Mouse (Mus musculus): Measurements from ENCODE around the gene Arhgap24.

Gene Arhgap24

DNA sequence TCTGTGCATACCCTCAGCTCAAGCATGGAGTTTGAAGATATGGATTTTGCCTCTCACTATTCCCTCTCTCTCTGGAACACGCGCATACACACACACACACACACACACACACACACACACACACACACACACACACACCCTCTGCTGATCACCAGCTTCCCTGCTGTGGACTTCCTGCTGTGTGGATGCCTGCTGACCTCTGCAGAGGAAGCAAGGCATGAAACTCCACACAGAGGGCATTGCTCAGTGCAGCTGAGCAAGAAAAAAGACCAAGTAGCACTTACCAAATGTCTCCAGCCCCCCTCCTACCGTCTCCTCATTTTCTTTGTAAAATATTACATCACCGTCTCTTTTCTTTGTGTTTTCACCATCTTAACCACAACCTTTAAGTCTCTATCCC lies 310.1 kb downstream of the Arhgap24 start:
- H3K36me3 ChIP-seq (ENCODE audit: insufficient read depth, low read length) = no peaks in the 10 kb centered on the region
- no peak overlapping the region for H3K4me3 ChIP-seq (replicated peaks; ENCODE audit: low read length)
- H3K27me3 ChIP-seq (ENCODE audit: insufficient read depth, low read length) = no peaks in the 10 kb centered on the region
- TF ChIP-seq NANOG (IDR thresholded peaks at IDR 0.05; ENCODE audit: borderline replicate concordance, low read length) = no peak
- no peak for TF ChIP-seq CTCF (conservative IDR thresholded peaks at IDR 0.05; ENCODE audit: low read length)
- TF ChIP-seq POU5F1 (IDR thresholded peaks at IDR 0.05; ENCODE audit: borderline replicate concordance, low read length) = no peak
- no peaks in the 10 kb centered on the region for H3K4me1 ChIP-seq (replicated peaks; ENCODE audit: low read depth, low read length)
- no peaks in the 10 kb centered on the region for H3K9me3 ChIP-seq (ENCODE audit: low read length)

DNA sequence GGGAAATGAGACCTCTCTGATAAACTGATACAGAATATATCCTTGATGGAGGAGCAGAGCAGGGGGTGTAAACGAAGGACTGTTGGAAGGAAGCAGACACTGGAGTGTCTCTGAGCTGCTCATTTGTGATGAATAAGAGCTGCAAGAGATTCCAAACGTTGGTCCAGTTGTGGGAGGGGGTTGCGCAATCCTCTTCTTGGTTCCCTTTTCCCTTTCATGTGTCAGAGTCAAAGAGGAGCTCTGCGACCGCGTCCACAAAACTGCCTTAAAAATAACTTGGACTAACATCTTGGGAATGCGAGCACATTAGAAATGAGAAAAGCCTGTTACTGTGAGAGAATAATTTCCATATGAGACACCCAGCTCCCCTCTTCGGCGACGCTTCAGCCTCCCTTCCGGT lies 312.3 kb downstream of the Arhgap24 start:
- Histone ChIP-seq H3K4me3 (replicated peaks; ENCODE audit: low read length) (no peak overlapping the region), H3K9me3 (ENCODE audit: low read length) (no peaks in the 10 kb centered on the region), H3K36me3 (ENCODE audit: insufficient read depth, low read length) (no peaks in the 10 kb centered on the region), H3K27me3 (ENCODE audit: insufficient read depth, low read length) (no peaks in the 10 kb centered on the region), H3K4me1 (replicated peaks; ENCODE audit: low read depth, low read length) (no peaks in the 10 kb centered on the region)
- TF ChIP-seq CTCF (conservative IDR thresholded peaks at IDR 0.05; ENCODE audit: low read length) (no peak), POU5F1 (IDR thresholded peaks at IDR 0.05; ENCODE audit: borderline replicate concordance, low read length) (no peak), NANOG (IDR thresholded peaks at IDR 0.05; ENCODE audit: borderline replicate concordance, low read length) (no peak)

DNA sequence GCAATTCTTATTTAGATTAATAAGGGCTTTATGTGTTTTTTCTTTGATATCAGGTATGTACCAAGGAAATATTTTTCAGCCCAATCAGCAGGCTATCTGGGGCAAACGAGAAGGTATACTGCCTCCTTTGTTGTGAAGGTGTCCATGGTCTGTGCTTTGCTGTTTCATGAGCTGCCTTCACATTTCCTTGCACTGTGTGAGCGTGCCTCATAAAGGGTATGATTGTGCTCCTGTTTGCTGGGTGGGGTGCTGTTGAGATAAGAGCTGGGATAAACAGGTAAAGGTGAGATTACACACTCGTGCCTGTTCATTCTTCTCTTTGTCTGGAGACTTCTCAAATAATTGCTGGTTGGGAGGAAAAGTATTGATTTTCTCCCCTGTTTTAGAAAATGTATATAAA lies 320.3 kb downstream of the Arhgap24 start:
- Histone ChIP-seq H3K27me3 (ENCODE audit: insufficient read depth, low read length) (no peaks in the 10 kb centered on the region), H3K4me1 (replicated peaks; ENCODE audit: low read depth, low read length) (no peaks in the 10 kb centered on the region), H3K9me3 (ENCODE audit: low read length) (no peaks in the 10 kb centered on the region), H3K36me3 (ENCODE audit: insufficient read depth, low read length) (no peaks in the 10 kb centered on the region), H3K4me3 (replicated peaks; ENCODE audit: low read length) (no peak overlapping the region)
- no peak for TF ChIP-seq CTCF (conservative IDR thresholded peaks at IDR 0.05; ENCODE audit: low read length)
- TF ChIP-seq NANOG (IDR thresholded peaks at IDR 0.05; ENCODE audit: borderline replicate concordance, low read length) = no peak
- TF ChIP-seq POU5F1 (IDR thresholded peaks at IDR 0.05; ENCODE audit: borderline replicate concordance, low read length) = no peak

DNA sequence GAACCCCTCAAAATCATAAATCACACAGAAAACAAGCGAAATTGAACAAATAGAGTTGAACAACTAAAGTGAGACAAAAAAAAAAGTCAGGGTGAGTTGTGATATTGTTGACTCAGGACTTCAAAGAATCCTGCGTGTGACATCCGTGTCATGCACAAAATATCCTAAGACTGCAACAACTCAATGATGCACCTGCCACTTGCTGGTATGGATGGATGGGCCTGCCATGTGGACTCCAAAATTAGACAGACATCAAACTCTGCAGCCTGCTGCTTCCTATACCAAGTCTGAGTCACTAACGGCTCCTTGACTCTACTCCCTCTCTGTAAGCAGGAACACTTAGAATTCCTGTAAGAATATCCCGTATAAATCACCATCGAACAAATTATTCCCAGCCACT lies 321.6 kb downstream of the Arhgap24 start:
- no peaks in the 10 kb centered on the region for H3K27me3 ChIP-seq (ENCODE audit: insufficient read depth, low read length)

DNA sequence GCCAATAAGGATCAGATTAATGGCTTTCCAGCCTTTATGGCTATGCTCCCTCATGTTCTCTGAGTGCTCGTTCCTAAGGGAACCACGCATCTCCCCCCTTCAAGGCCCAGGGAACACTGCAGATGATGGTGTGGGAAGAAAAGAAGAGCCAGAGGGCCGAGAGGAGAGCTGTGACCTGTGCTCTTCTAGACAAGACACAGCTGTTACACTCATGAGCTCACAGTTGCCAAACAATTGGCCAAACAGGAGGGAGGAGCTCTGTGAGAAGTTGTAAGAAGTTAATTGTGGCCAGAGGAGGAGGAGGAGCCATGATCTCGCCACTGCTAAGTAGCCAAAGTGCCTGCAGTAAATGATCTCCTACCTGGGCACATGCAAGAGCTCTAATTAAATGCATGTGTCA lies 322.5 kb downstream of the Arhgap24 start:
- Histone ChIP-seq H3K4me3 (replicated peaks; ENCODE audit: low read length) (no peak overlapping the region), H3K27me3 (ENCODE audit: insufficient read depth, low read length) (no peaks in the 10 kb centered on the region), H3K9me3 (ENCODE audit: low read length) (no peaks in the 10 kb centered on the region), H3K36me3 (ENCODE audit: insufficient read depth, low read length) (no peaks in the 10 kb centered on the region), H3K4me1 (replicated peaks; ENCODE audit: low read depth, low read length) (no peaks in the 10 kb centered on the region)
- no peak for TF ChIP-seq POU5F1 (IDR thresholded peaks at IDR 0.05; ENCODE audit: borderline replicate concordance, low read length)
- no peak for TF ChIP-seq NANOG (IDR thresholded peaks at IDR 0.05; ENCODE audit: borderline replicate concordance, low read length)
- no peak for TF ChIP-seq CTCF (conservative IDR thresholded peaks at IDR 0.05; ENCODE audit: low read length)

More for the DNA sequence above, 321.6 kb downstream of the Arhgap24 start:
- no peaks in the 10 kb centered on the region for H3K4me1 ChIP-seq (replicated peaks; ENCODE audit: low read depth, low read length)
- H3K4me3 ChIP-seq (replicated peaks; ENCODE audit: low read length) = no peak overlapping the region
- H3K36me3 ChIP-seq (ENCODE audit: insufficient read depth, low read length) = no peaks in the 10 kb centered on the region
- no peaks in the 10 kb centered on the region for H3K9me3 ChIP-seq (ENCODE audit: low read length)
- no peak for TF ChIP-seq NANOG (IDR thresholded peaks at IDR 0.05; ENCODE audit: borderline replicate concordance, low read length)
- no peak for TF ChIP-seq POU5F1 (IDR thresholded peaks at IDR 0.05; ENCODE audit: borderline replicate concordance, low read length)
- TF ChIP-seq CTCF (conservative IDR thresholded peaks at IDR 0.05; ENCODE audit: low read length) = no peak

DNA sequence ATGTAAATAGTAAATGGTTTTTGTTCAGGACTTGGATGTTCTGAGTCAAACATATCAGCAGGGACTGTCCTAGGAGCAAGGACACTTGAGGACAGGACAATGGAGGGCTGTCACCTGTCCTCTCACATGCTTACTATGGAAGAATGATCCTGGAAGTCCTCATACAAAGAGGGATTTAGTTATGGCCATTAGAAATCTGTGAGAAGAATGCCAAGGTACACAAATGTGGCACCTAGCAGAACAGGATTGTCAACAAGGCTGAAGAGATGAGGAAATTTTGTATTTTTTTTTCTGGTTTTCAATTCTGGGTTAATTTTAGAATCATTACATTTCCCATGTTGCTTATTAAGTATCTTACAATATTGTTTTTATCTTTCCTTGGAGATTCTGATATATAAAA lies 326.3 kb downstream of the Arhgap24 start:
- no peaks in the 10 kb centered on the region for H3K27me3 ChIP-seq (ENCODE audit: insufficient read depth, low read length)
- no peaks in the 10 kb centered on the region for H3K36me3 ChIP-seq (ENCODE audit: insufficient read depth, low read length)
- H3K4me3 ChIP-seq (replicated peaks; ENCODE audit: low read length) = no peak overlapping the region
- TF ChIP-seq POU5F1 (IDR thresholded peaks at IDR 0.05; ENCODE audit: borderline replicate concordance, low read length) (no peak), NANOG (IDR thresholded peaks at IDR 0.05; ENCODE audit: borderline replicate concordance, low read length) (no peak), CTCF (conservative IDR thresholded peaks at IDR 0.05; ENCODE audit: low read length) (no peak)
- no peaks in the 10 kb centered on the region for H3K9me3 ChIP-seq (ENCODE audit: low read length)
- no peaks in the 10 kb centered on the region for H3K4me1 ChIP-seq (replicated peaks; ENCODE audit: low read depth, low read length)

DNA sequence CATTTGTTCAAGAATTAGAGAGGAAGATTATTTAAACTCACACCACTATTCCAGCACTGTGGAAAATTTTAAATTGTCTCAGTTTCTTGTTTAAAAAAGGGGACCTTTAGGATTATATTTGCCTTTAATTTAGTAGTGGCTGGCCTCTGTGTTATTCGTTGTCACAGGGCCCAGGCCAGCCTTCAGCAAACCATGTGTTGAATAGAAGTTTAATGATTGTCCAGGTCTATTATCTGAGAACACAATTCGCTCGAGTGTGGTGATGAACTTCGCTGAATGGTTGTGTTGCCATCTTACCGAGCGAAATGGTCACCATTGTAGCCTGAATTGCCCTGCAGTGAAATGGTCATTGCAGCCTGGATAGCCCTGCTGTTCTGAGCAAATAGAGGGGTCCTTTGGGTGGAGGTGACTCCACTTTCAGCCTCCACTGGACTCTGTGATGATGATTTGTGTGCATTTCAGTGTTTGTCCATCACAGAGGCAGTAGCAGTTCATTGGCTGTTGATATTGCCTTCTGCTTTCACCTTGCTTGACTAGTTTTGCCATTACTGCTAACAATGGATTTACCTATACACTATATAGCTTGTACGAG lies 329.3 kb downstream of the Arhgap24 start:
- Histone ChIP-seq H3K27me3 (ENCODE audit: insufficient read depth, low read length) (no peaks in the 10 kb centered on the region), H3K36me3 (ENCODE audit: insufficient read depth, low read length) (no peaks in the 10 kb centered on the region), H3K4me1 (replicated peaks; ENCODE audit: low read depth, low read length) (no peaks in the 10 kb centered on the region), H3K9me3 (ENCODE audit: low read length) (no peaks in the 10 kb centered on the region), H3K4me3 (replicated peaks; ENCODE audit: low read length) (no peak overlapping the region)
- TF ChIP-seq NANOG (IDR thresholded peaks at IDR 0.05; ENCODE audit: borderline replicate concordance, low read length) (no peak), POU5F1 (IDR thresholded peaks at IDR 0.05; ENCODE audit: borderline replicate concordance, low read length) (no peak), CTCF (conservative IDR thresholded peaks at IDR 0.05; ENCODE audit: low read length) (no peak)

DNA sequence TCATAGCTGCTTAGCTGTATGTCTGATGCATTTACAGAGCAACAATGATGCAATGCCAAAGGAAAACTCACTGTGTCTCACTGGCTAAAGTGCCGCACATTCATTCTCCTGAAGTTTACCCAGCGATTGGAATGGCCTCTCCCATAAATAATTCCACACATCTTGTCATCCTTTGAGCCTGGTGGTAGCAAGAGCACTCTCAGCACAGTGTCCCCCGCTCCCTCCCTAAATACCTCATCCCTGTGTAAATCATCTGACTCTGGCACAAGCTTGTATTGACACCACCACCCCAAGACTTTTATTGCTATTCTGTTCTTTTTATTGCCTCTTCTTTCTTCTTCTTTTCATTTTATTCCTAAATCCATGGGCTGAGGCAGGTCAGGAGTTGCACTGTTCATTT lies 332.1 kb downstream of the Arhgap24 start:
- Histone ChIP-seq H3K4me3 (replicated peaks; ENCODE audit: low read length) (no peak overlapping the region), H3K36me3 (ENCODE audit: insufficient read depth, low read length) (no peaks in the 10 kb centered on the region), H3K4me1 (replicated peaks; ENCODE audit: low read depth, low read length) (no peaks in the 10 kb centered on the region), H3K9me3 (ENCODE audit: low read length) (no peaks in the 10 kb centered on the region), H3K27me3 (ENCODE audit: insufficient read depth, low read length) (no peaks in the 10 kb centered on the region)
- no peak for TF ChIP-seq POU5F1 (IDR thresholded peaks at IDR 0.05; ENCODE audit: borderline replicate concordance, low read length)
- no peak for TF ChIP-seq CTCF (conservative IDR thresholded peaks at IDR 0.05; ENCODE audit: low read length)
- TF ChIP-seq NANOG (IDR thresholded peaks at IDR 0.05; ENCODE audit: borderline replicate concordance, low read length) = no peak

DNA sequence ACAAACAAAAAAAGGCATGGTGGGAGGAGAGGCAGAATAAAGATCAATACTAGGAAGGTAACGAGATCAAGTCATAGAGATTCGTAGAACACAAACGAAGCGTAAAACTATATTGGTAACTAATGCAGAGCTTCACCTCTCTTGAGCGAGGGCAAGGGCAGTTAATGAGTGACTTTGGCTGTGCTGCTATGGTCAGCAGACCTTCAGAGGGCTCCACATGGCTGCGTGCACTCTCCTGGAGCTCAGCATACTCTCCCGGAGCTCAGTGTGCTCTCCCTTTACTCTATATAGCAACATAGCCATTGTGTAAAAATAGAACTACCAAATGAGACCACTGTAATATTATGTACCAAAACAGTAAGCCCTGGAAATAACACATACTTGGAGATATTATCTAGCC lies 336.4 kb downstream of the Arhgap24 start:
- Histone ChIP-seq H3K4me3 (replicated peaks; ENCODE audit: low read length) (no peak overlapping the region), H3K9me3 (ENCODE audit: low read length) (no peaks in the 10 kb centered on the region), H3K4me1 (replicated peaks; ENCODE audit: low read depth, low read length) (no peaks in the 10 kb centered on the region), H3K36me3 (ENCODE audit: insufficient read depth, low read length) (no peaks in the 10 kb centered on the region), H3K27me3 (ENCODE audit: insufficient read depth, low read length) (no peaks in the 10 kb centered on the region)
- TF ChIP-seq NANOG (IDR thresholded peaks at IDR 0.05; ENCODE audit: borderline replicate concordance, low read length) = no peak
- TF ChIP-seq CTCF (conservative IDR thresholded peaks at IDR 0.05; ENCODE audit: low read length) = no peak
- no peak for TF ChIP-seq POU5F1 (IDR thresholded peaks at IDR 0.05; ENCODE audit: borderline replicate concordance, low read length)

Measured in E14TG2a.4 (cell line).